Mouse (Mus musculus) heart, adult 2 months (tissue): ENCODE data around the gene Olfm1. TPM values are rescaled to one million over a fixed set of nuclear protein-coding genes. Genes with fewer than 3 reads are reported as not detected.

ENCODE experiments used
- DNase-seq, 2 experiments: peaks; one replicate each; pipeline ENCODE4 v3.0.0; 2021
- H3K27ac ChIP-seq: fragments of 200-600 bp; 2 replicates; pipeline ENCODE4 v1.8.1; 2022
- H3K27me3 ChIP-seq: fragments of 200-500 bp; 2 replicates; pipeline ENCODE4 v1.6.1; 2012; ENCODE audit warnings: mild to moderate bottlenecking, low read length, inconsistent platforms, mixed read lengths; ENCODE audit not compliant: control insufficient read depth, insufficient read depth
- H3K36me3 ChIP-seq: fragments of 200-500 bp; 2 replicates; pipeline ENCODE4 v1.6.1; 2012; ENCODE audit warnings: low read length, inconsistent platforms; ENCODE audit not compliant: control insufficient read depth, insufficient read depth
- H3K4me1 ChIP-seq: fragments of 200-500 bp; 2 replicates; pipeline ENCODE4 v1.6.1; 2011; ENCODE audit warnings: low read length; ENCODE audit not compliant: control insufficient read depth, insufficient read depth
- H3K4me3 ChIP-seq: fragments of 200-600 bp; 2 replicates; pipeline ENCODE4 v1.8.1; 2022
- H3K79me2 ChIP-seq: fragments of 200-500 bp; replicated peaks from 2 replicates; pipeline ENCODE4 v1.6.1; 2012; ENCODE audit warnings: mild to moderate bottlenecking, inconsistent platforms, low read length, moderate library complexity, mixed read lengths; ENCODE audit not compliant: control insufficient read depth, insufficient read depth
- H3K9ac ChIP-seq: fragments of 200-500 bp; 2 replicates; pipeline ENCODE4 v1.6.1; 2012; ENCODE audit warnings: low read depth, mild to moderate bottlenecking, control low read depth, inconsistent platforms, low read length, mixed read lengths
- CTCF ChIP-seq: fragments of 200-600 bp; IDR thresholded peaks from 2 replicates; pipeline ENCODE4 v1.8.1; 2022; ENCODE audit warnings: antibody characterized with exemption, mild to moderate bottlenecking, moderate library complexity
- EP300 ChIP-seq: fragments of 200-500 bp; IDR thresholded peaks from 2 replicates; pipeline ENCODE4 v1.6.1; 2011; ENCODE audit warnings: low read depth, low read length, control low read depth; ENCODE audit not compliant: insufficient read depth
- POLR2A ChIP-seq: fragments of 200-500 bp; IDR thresholded peaks from 2 replicates; pipeline ENCODE4 v1.6.1; 2011; ENCODE audit warnings: mild to moderate bottlenecking, low read depth, low read length, control low read depth; ENCODE audit not compliant: insufficient read depth
- WGBS: fragments of 180-500 bp; shearing (Covaris S2); methylation state at CpG from one replicate; pipeline ENCODE4 v1.1.7; 2018; 5-methylcytosine and 5-hydroxymethylcytosine counted together
- intact Hi-C: fragments of 180-260 bp; cut with DNase I; formaldehyde crosslinking; loops from one replicate; pipeline ENCODE4 v1.15.1; 2025
- polyA plus RNA-seq: library from polyadenylated mRNA; depleted of rRNA; stranded (reverse); fragments of >200 nt; gene quantifications from 2 replicates; pipeline ENCODE4 v1.2.3, GENCODE M21; 2012; rRNA removed
- total RNA-seq, 2 experiments: library from RNA; stranded (reverse); gene quantifications; 2 replicates each; pipeline ENCODE4 v1.2.3; 2021

Gene Olfm1
- total and polyA plus RNA-seq, 3 experiments = 9.1 to 17.6 (median 9.1) TPM

GRCm38 (mm10) chr2:28278150-28278549 lies 85.4 kb downstream of the Olfm1 start:
- Histone ChIP-seq H3K79me2 (no peaks in the 10 kb centered on the region), H3K27me3 (no peaks in the 10 kb centered on the region), H3K9ac (no peak overlapping the region), H3K4me3 (no peak overlapping the region), H3K27ac (no peak overlapping the region), H3K36me3 (no peaks in the 10 kb centered on the region), H3K4me1 (peaks cover 3% of the 10 kb centered on the region; the same call in 1 of the 2 replicates)
- TF ChIP-seq CTCF (peak; percentile 69), POLR2A (no peak)
- WGBS = 32% methylated on average over 7 of the region's 7 CpGs
- peak; percentile 33 to 60 for DNase-seq
- intact Hi-C loops = loop anchor here (1.0 kb wide), 1 partner anchor 74 kb away; no protein-coding TSS in a partner anchor

- no peak overlapping the region for H3K4me3 ChIP-seq
- H3K27ac ChIP-seq = peak overlapping the region; percentile 1; the same call in 1 of the 2 replicates
- H3K4me1 ChIP-seq = peaks cover 3% of the 10 kb centered on the region; the same call in 1 of the 2 replicates
- H3K27me3 ChIP-seq = no peaks in the 10 kb centered on the region
- H3K9ac ChIP-seq = no peak overlapping the region
- intact Hi-C loops = loop anchor here (1.0 kb wide), 1 partner anchor 75 kb away; no protein-coding TSS in a partner anchor
- no peak for TF ChIP-seq EP300
- no peak for TF ChIP-seq POLR2A
- no peak for TF ChIP-seq CTCF
- no peaks in the 10 kb centered on the region for H3K36me3 ChIP-seq
- no peaks in the 10 kb centered on the region for H3K79me2 ChIP-seq
- DNase-seq = peak in 1 of 2 experiments; percentile 20
- 57% methylated on average over 10 of the region's 10 CpGs for WGBS
Measured at GRCm38 (mm10) chr2:28278853-28279252, 86.1 kb downstream of the Olfm1 start.

Other genes starting within 250 kb of the Olfm1 start
- not detected for gene Fcnb, start 108.1 kb upstream of the Olfm1 start, total RNA-seq
- not detected in 2 replicates for gene Fcnb, start 108.1 kb upstream of the Olfm1 start, polyA plus RNA-seq